Mouse (Mus musculus): ENCODE measurements around the gene Odf3b. TPM values are rescaled to one million over a fixed set of nuclear protein-coding genes. Genes with fewer than 3 reads are reported as not detected.

The Odf3b gene
- polyA plus RNA-seq (2015; fragmentation: Nextera tagmentation; extraction: Ambion mirVana): 3.4 and 4.3 TPM in 2 replicates

- peak; percentile 37; the same call in 1 of the 2 replicates for ATAC-seq (replicated peaks)
- Histone ChIP-seq H3K4me2 (peak within 1 kb of the TSS; percentile 69), H3K4me3 (peak within 1 kb of the TSS; percentile 34), H3K36me3 (replicated peaks) (no peaks in the 10 kb centered on the region), H3K9me3 (no peaks in the 10 kb centered on the region), H3K27ac (no peak within 1 kb of the TSS), H3K27me3 (replicated peaks) (peaks cover 42% of the 10 kb centered on the region), H3K9ac (peak within 1 kb of the TSS; percentile 36), H3K4me1 (peaks cover 24% of the 10 kb centered on the region)
- WGBS: 1% methylated on average over 33 of the region's 33 CpGs
Measured at GRCm38 (mm10) chr15:89378831-89379401, at the start of gene Odf3b. Odf3b (minus strand) TSS chr15:89379282.

- H3K36me3 ChIP-seq (replicated peaks): peaks cover 13% of the 10 kb centered on the region
- H3K4me3 ChIP-seq: peak overlapping the region; percentile 84
- H3K9ac ChIP-seq: peak overlapping the region; percentile 78
- peak overlapping the region; percentile 97 for H3K4me2 ChIP-seq
- ATAC-seq (replicated peaks): no peak
- no peaks in the 10 kb centered on the region for H3K27me3 ChIP-seq (replicated peaks)
- WGBS: 80% methylated on average over 19 of the region's 19 CpGs
- peaks cover 22% of the 10 kb centered on the region for H3K4me1 ChIP-seq
- H3K27ac ChIP-seq: no peak overlapping the region
- H3K9me3 ChIP-seq: no peaks in the 10 kb centered on the region
Measured at GRCm38 (mm10) chr15:89428136-89428790, 49.2 kb upstream of the Odf3b start.

- 91% methylated on average over 10 of the region's 10 CpGs for WGBS
- ATAC-seq (replicated peaks): no peak
- H3K9me3 ChIP-seq: no peaks in the 10 kb centered on the region
- no peaks in the 10 kb centered on the region for H3K27me3 ChIP-seq (replicated peaks)
- H3K27ac ChIP-seq: no peak overlapping the region
- H3K36me3 ChIP-seq (replicated peaks): peaks cover 17% of the 10 kb centered on the region
- H3K4me2 ChIP-seq: no peak overlapping the region
- H3K4me3 ChIP-seq: no peak overlapping the region
- peaks cover 21% of the 10 kb centered on the region for H3K4me1 ChIP-seq
- H3K9ac ChIP-seq: no peak overlapping the region
Measured at GRCm38 (mm10) chr15:89426716-89427115, 47.6 kb upstream of the Odf3b start.

GRCm38 (mm10) chr15:89425711-89426121, 46.6 kb upstream of the Odf3b start, which contains the start of gene Cpt1b:
Cpt1b (minus strand) TSS chr15:89425863.
- H3K9ac ChIP-seq: no peak within 1 kb of the TSS
- peaks cover 15% of the 10 kb centered on the region for H3K4me1 ChIP-seq
- no peak for ATAC-seq (replicated peaks)
- WGBS: 47% methylated on average over 6 of the region's 6 CpGs
- no peaks in the 10 kb centered on the region for H3K9me3 ChIP-seq
- H3K4me2 ChIP-seq: no peak within 1 kb of the TSS
- no peak within 1 kb of the TSS for H3K27ac ChIP-seq
- no peak within 1 kb of the TSS for H3K4me3 ChIP-seq
- no peaks in the 10 kb centered on the region for H3K27me3 ChIP-seq (replicated peaks)
- H3K36me3 ChIP-seq (replicated peaks): peaks cover 18% of the 10 kb centered on the region

- H3K9me3 ChIP-seq: no peaks in the 10 kb centered on the region
- H3K4me2 ChIP-seq: no peak overlapping the region
- no peak overlapping the region for H3K9ac ChIP-seq
- H3K4me3 ChIP-seq: no peak overlapping the region
- 84% methylated on average over 8 of the region's 8 CpGs for WGBS
- no peak for ATAC-seq (replicated peaks)
- peaks cover 23% of the 10 kb centered on the region for H3K36me3 ChIP-seq (replicated peaks)
- no peaks in the 10 kb centered on the region for H3K27me3 ChIP-seq (replicated peaks)
- H3K4me1 ChIP-seq: peaks cover 11% of the 10 kb centered on the region
- no peak overlapping the region for H3K27ac ChIP-seq
Measured at GRCm38 (mm10) chr15:89424621-89425020, 45.5 kb upstream of the Odf3b start.

- Histone ChIP-seq H3K36me3 (replicated peaks) (peaks cover 20% of the 10 kb centered on the region), H3K27ac (no peak overlapping the region), H3K4me2 (no peak overlapping the region), H3K9ac (no peak overlapping the region), H3K27me3 (replicated peaks) (no peaks in the 10 kb centered on the region), H3K9me3 (no peaks in the 10 kb centered on the region), H3K4me3 (no peak overlapping the region), H3K4me1 (no peaks in the 10 kb centered on the region)
- 96% methylated on average over 9 of the region's 9 CpGs for WGBS
- ATAC-seq (replicated peaks): no peak
Measured at GRCm38 (mm10) chr15:89421938-89422337, 42.9 kb upstream of the Odf3b start.

GRCm38 (mm10) chr15:89415282-89415681, 36.2 kb upstream of the Odf3b start:
- 87% methylated on average over 8 of the region's 8 CpGs for WGBS
- no peak overlapping the region for H3K4me2 ChIP-seq
- no peak overlapping the region for H3K4me3 ChIP-seq
- H3K9ac ChIP-seq: no peak overlapping the region
- no peaks in the 10 kb centered on the region for H3K27me3 ChIP-seq (replicated peaks)
- H3K9me3 ChIP-seq: no peaks in the 10 kb centered on the region
- ATAC-seq (replicated peaks): no peak
- peaks cover 3% of the 10 kb centered on the region for H3K36me3 ChIP-seq (replicated peaks)
- no peaks in the 10 kb centered on the region for H3K4me1 ChIP-seq
- no peak overlapping the region for H3K27ac ChIP-seq

GRCm38 (mm10) chr15:89410118-89410517, 31.0 kb upstream of the Odf3b start, which contains the start of gene Syce3:
Syce3 (minus strand) TSS chr15:89410503.
- H3K9ac ChIP-seq: no peak within 1 kb of the TSS
- H3K27me3 ChIP-seq (replicated peaks): no peaks in the 10 kb centered on the region
- 87% methylated on average over 24 of the region's 24 CpGs for WGBS
- H3K9me3 ChIP-seq: no peaks in the 10 kb centered on the region; the same call in 1 of the 2 replicates
- ATAC-seq (replicated peaks): no peak
- H3K4me2 ChIP-seq: no peak within 1 kb of the TSS
- H3K4me1 ChIP-seq: no peaks in the 10 kb centered on the region
- H3K4me3 ChIP-seq: no peak within 1 kb of the TSS
- no peaks in the 10 kb centered on the region for H3K36me3 ChIP-seq (replicated peaks)
- H3K27ac ChIP-seq: no peak within 1 kb of the TSS

- Histone ChIP-seq H3K4me3 (no peak overlapping the region), H3K4me1 (no peaks in the 10 kb centered on the region), H3K36me3 (replicated peaks) (no peaks in the 10 kb centered on the region), H3K27ac (no peak overlapping the region), H3K9me3 (no peaks in the 10 kb centered on the region; the same call in 1 of the 2 replicates), H3K9ac (no peak overlapping the region), H3K27me3 (replicated peaks) (no peaks in the 10 kb centered on the region), H3K4me2 (no peak overlapping the region)
- no peak for ATAC-seq (replicated peaks)
Measured at GRCm38 (mm10) chr15:89406691-89407090, 27.6 kb upstream of the Odf3b start.

GRCm38 (mm10) chr15:89404831-89405623, 25.9 kb upstream of the Odf3b start:
- Histone ChIP-seq H3K9me3 (no peaks in the 10 kb centered on the region; the same call in 1 of the 2 replicates), H3K9ac (no peak overlapping the region), H3K4me3 (no peak overlapping the region), H3K4me2 (no peak overlapping the region), H3K27ac (no peak overlapping the region), H3K27me3 (replicated peaks) (no peaks in the 10 kb centered on the region), H3K36me3 (replicated peaks) (no peaks in the 10 kb centered on the region), H3K4me1 (no peaks in the 10 kb centered on the region)
- no peak for ATAC-seq (replicated peaks)
- 88% methylated on average over 10 of the region's 10 CpGs for WGBS

GRCm38 (mm10) chr15:89402471-89402870, 23.4 kb upstream of the Odf3b start:
- Histone ChIP-seq H3K27ac (no peak overlapping the region), H3K36me3 (replicated peaks) (no peaks in the 10 kb centered on the region), H3K9me3 (no peaks in the 10 kb centered on the region), H3K9ac (no peak overlapping the region), H3K4me1 (no peaks in the 10 kb centered on the region), H3K27me3 (replicated peaks) (no peaks in the 10 kb centered on the region), H3K4me3 (no peak overlapping the region), H3K4me2 (no peak overlapping the region)
- WGBS: 87% methylated on average over 1 of the region's 1 CpGs
- no peak for ATAC-seq (replicated peaks)

- Histone ChIP-seq H3K9ac (no peak overlapping the region), H3K36me3 (replicated peaks) (no peaks in the 10 kb centered on the region), H3K4me1 (no peaks in the 10 kb centered on the region), H3K27me3 (replicated peaks) (no peaks in the 10 kb centered on the region), H3K4me3 (no peak overlapping the region), H3K27ac (no peak overlapping the region), H3K4me2 (no peak overlapping the region), H3K9me3 (no peaks in the 10 kb centered on the region)
- no peak for ATAC-seq (replicated peaks)
- 56% methylated on average over 1 of the region's 1 CpGs for WGBS
Measured at GRCm38 (mm10) chr15:89399716-89400115, 20.6 kb upstream of the Odf3b start.

Measured in midbrain, embryonic 15.5 days (tissue).